Mouse (Mus musculus): ENCODE results near the gene Uba1. TPM values are rescaled to one million over a fixed set of nuclear protein-coding genes. Genes with fewer than 3 reads are reported as not detected.

The Uba1 gene
- polyA plus RNA-seq, 1 experiment from 2014 or later: 398 TPM

Other genes with a start within 250 kb of the Uba1 start
- 5.2 and 7.8 TPM in 2 replicates for gene Jade3, start 232.6 kb upstream of the Uba1 start, polyA plus RNA-seq (2014; fragmentation: Nextera tagmentation; extraction: Ambion mirVana)
- 0.49 and 0.86 TPM in 2 replicates for gene Rgn, start 108.5 kb upstream of the Uba1 start, polyA plus RNA-seq (2014; fragmentation: Nextera tagmentation; extraction: Ambion mirVana)
- gene Rbm10, start 40.8 kb upstream of the Uba1 start, polyA plus RNA-seq (2014; fragmentation: Nextera tagmentation; extraction: Ambion mirVana): 54.8 and 57.0 TPM in 2 replicates
- gene Ndufb11, start 40.7 kb upstream of the Uba1 start, polyA plus RNA-seq (2014; fragmentation: Nextera tagmentation; extraction: Ambion mirVana): 223 and 258 TPM in 2 replicates
- 112 and 123 TPM in 2 replicates for gene Cdk16, start 29.6 kb downstream of the Uba1 start, polyA plus RNA-seq (2014; fragmentation: Nextera tagmentation; extraction: Ambion mirVana)
- 68.7 and 91.6 TPM in 2 replicates for gene Usp11, start 45.6 kb downstream of the Uba1 start, polyA plus RNA-seq (2014; fragmentation: Nextera tagmentation; extraction: Ambion mirVana)
- 292 and 335 TPM in 2 replicates for gene Araf, start 139.5 kb downstream of the Uba1 start, polyA plus RNA-seq (2014; fragmentation: Nextera tagmentation; extraction: Ambion mirVana)
- gene Timp1, start 211.8 kb downstream of the Uba1 start, polyA plus RNA-seq (2014; fragmentation: Nextera tagmentation; extraction: Ambion mirVana): 1.9 and 3.5 TPM in 2 replicates

Measured in midbrain, embryonic 14.5 days (tissue).